Mouse (Mus musculus): ENCODE results near the gene Atxn7l3.

Atxn7l3 gene

GRCm38 (mm10) chr11:102319410-102319792 lies 23.0 kb upstream of the Atxn7l3 start, which contains the start of gene Ubtf:
TSS of gene Ubtf (minus strand) at chr11:102319742.
- DNase-seq (ENCODE audit: extremely low spot score, low read depth, low spot score) = no peak

GRCm38 (mm10) chr11:102318576-102319409 lies 22.4 kb upstream of the Atxn7l3 start:
- DNase-seq (ENCODE audit: extremely low spot score, low read depth, low spot score) = no peak

GRCm38 (mm10) chr11:102317901-102318575 lies 21.6 kb upstream of the Atxn7l3 start:
- no peak for DNase-seq (ENCODE audit: extremely low spot score, low read depth, low spot score)

DNA sequence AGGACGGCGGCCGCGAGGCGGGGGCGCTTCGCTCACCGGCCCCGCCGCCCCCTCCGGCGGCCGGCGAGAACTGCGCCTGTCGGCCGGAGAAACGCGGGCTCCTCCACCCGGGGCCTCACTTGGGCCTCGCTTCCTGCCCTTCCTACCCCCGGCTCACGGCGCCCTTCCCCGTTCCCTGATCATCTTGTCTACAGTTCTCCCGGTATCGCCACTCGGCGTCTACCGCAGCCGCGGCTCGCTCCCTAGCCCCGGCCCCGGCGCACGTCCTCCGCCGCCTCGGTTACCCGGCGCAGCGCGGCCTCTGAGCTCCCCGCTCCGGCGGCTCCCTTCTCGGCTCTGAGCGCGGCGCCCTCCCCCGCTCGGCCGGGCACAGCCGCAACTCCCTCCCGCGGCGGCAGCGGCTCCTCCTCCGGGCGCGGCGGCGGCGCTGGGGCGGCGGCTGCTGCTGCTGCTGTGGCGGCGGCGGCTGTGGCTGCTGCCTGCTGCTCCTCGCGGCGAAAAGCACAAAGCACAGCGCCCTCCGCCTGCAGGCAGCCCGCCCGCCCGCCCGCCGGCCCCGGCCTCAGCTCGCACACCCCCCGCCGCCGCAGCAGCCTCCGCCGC lies 21.0 kb upstream of the Atxn7l3 start:
- DNase-seq (ENCODE audit: extremely low spot score, low read depth, low spot score) = no peak

GRCm38 (mm10) chr11:102316572-102317297 lies 20.3 kb upstream of the Atxn7l3 start:
- DNase-seq (ENCODE audit: extremely low spot score, low read depth, low spot score) = no peak

DNA sequence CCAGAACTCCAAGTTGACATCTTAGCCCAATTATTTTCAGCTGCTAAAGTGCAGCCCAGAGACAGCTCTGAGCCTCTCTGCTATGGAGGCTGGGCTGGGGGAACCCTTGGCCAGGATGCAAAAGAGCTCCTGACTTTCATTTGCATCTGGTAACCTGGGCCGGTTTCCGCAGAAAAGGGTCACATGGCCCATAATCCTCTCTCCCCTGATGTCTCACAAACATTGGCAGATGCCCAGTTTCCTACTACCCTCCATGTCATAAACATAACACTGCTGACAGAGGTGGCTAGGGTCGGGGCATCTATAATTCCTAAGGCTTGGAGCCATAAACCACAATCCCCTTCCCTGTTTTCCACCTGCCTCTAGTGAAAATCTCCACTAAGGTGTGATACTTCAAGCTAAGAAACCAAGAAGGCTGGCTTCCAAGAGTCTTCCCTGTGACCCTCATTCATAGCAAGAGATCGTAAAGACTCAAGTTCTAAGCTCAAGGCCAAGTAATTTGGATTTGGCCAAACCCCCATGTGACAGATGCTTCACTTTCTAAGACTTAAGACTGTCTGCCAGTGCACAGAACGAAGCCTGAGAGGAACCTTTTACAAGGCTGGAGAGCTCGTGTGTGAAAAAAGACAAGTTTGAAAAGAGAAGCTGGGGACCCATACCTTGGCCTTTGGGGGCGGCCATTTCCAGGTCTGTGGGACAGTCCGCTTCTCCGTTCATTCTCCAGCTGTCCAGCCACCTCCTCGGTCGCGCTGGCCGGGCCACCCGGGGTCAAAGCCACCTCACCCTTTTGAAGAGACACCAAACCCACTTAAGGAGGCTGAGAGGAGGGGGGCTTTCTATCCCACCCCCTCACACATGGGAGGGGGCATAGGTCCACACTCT lies 19.5 kb upstream of the Atxn7l3 start:
- no peak for DNase-seq (ENCODE audit: extremely low spot score, low read depth, low spot score)

GRCm38 (mm10) chr11:102314321-102314720 lies 17.9 kb upstream of the Atxn7l3 start:
- no peak for DNase-seq (ENCODE audit: extremely low spot score, low read depth, low spot score)

GRCm38 (mm10) chr11:102312586-102312985 lies 16.2 kb upstream of the Atxn7l3 start:
- DNase-seq (ENCODE audit: extremely low spot score, low read depth, low spot score) = no peak

GRCm38 (mm10) chr11:102311966-102312365 lies 15.5 kb upstream of the Atxn7l3 start:
- no peak for DNase-seq (ENCODE audit: extremely low spot score, low read depth, low spot score)

DNA sequence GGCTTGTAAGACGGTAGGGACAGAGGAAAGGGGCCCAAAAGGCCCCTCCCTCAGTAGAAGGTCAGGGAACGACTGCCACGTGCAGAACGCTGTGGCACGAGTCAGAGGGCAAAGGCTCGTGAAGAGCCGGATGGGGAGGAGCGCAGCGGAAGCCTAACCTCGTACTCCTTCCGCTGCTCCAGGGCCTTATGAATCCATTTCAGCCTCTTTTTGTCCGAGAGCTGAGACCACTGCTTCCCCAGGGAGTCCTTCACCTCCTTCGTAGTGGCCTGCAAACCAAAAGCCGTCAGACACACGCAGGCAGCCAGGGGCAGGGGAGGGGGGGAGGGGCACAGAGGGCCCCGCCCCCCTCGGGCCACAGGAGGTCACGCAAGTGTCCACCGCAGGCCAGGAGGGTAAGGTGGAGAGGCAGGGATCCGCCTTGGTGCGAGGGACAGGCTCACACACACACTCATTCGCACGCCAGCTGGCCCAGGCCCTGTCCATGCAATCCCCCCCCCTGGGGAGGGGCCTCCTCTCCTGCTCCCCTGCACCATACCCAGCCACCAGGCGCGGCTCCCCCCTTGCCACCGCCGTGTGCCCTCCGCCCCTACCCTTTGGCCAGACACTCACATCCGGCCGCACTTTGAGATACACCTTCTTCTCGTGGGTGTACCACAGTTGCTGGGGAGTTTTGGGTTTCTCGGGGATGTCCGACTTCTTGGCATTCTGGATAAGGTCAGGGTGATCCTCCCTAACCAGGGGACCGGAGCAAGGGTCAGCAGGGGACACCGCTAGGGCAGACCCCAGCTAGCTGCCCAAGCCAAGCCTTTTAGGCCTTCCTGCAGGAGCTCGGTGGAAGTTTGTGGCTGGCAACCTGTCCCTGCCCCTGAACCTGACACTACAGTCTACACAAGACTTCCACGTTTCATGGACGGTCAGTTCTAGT lies 14.6 kb upstream of the Atxn7l3 start:
- no peak for DNase-seq (ENCODE audit: extremely low spot score, low read depth, low spot score)

DNA sequence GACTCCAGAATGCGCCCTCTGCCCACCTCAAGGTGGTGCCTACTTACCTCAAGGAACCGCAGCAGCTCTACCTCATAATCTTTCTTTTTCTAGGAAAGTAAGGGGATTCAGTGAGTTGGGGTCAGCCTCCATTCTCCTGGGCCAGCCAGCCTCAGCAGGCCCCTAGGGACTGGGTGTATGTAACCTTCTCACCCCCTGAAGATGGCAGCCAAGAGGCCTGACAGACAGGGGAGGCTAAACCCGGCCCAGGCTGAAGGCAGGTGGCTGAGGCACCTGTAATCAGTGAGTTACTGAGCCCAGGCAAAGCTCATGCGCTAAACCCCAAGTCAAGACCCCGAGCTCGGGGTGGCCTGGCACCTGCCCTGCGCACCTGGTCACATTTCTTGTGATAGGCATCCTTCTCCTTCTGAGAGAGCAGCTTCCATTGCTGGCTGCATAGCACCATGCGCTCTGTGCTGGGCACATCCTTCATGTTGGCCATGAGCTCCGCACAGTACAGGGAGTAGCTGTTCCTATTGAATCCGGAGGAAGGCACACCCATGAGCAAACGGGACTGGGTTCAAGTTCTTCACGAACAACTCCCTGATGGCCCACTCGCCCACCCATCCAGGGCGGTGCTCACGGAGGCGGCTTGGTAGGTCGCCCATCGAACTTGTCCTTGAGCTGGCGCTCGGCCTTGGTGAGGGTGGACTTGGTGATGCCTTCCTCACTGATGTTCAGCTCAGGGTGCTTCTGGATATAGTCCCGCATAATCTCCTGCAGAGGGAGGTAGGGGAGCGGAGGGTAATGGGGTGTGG lies 13.6 kb upstream of the Atxn7l3 start:
- DNase-seq (ENCODE audit: extremely low spot score, low read depth, low spot score) = no peak

- peak; percentile 88 for DNase-seq (ENCODE audit: extremely low spot score, low read depth, low spot score)
Measured at GRCm38 (mm10) chr11:102308979-102309378, 12.5 kb upstream of the Atxn7l3 start.

DNA sequence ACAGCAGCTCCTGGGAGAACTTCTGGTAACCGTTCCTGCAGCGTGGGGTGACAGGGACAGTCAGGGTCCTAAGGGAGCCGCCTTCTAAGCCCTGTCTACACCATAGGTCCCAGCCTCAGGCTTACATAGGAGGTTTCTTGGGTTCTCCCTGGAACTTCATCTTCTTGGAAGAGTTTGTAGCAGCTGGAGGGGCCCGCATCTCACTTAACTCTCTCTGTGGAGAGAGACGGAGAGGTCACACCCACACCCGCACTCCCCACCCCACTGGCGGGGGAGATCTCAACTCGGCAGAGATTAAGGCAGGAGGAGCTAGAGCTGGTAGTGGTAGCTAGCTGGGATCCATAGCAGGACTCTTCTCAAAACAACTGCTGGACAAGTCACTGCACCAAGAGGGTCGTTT lies 11.7 kb upstream of the Atxn7l3 start:
- no peak for DNase-seq (ENCODE audit: extremely low spot score, low read depth, low spot score)

DNA sequence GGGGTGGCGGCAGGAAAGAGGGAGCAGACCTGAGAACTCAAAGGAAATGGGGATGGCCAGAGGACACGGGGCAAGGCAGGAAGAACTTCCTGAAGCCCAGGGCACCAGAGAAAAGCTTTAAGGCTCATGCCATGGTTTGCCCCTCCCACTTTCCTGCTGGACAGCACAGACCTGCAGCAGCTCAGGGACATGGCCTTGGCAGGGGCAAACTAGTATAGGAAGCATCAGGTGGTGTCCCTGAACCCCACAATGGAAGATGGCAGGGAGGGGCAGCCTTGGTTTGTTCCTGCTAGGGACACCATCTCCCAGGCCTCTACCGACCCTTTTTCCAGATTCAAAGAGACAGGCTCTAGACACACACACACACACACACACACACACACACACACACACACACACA lies 8.9 kb upstream of the Atxn7l3 start:
- no peak for DNase-seq (ENCODE audit: extremely low spot score, low read depth, low spot score)

DNA sequence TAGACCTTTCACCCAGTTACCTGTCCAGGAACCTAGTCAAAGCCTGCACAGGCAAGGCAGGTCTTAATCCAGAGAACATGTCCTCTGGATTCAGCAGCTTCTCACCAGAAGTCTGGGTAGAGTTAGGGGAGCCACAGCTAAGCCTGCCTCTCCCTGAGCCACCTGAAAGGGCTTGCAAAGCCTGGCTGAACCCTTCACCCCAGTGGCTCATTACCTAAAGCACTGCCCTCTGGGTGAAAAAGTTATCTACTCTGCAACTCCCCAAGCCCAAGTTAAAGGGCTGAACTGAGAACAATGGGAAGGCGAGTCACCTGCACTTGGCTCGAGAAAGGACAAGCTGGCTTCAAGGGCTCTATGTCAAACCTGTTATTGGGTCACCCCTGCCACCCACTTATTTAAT lies 7.7 kb upstream of the Atxn7l3 start:
- DNase-seq (ENCODE audit: extremely low spot score, low read depth, low spot score) = no peak

- no peak for DNase-seq (ENCODE audit: extremely low spot score, low read depth, low spot score)
Measured at GRCm38 (mm10) chr11:102299839-102300238, 3.4 kb upstream of the Atxn7l3 start.

- DNase-seq (ENCODE audit: extremely low spot score, low read depth, low spot score) = no peak
Measured at GRCm38 (mm10) chr11:102297577-102298556, 1.4 kb upstream of the Atxn7l3 start.
